Mouse (Mus musculus) CH12.LX (cell line): ENCODE data around the gene Ctdsp1. TPM values are rescaled to one million over a fixed set of nuclear protein-coding genes. Genes with fewer than 3 reads are reported as not detected.

Experiments used
- DNase-seq: peaks from one replicate; pipeline ENCODE4 v3.0.0-alpha.2; 2013; ENCODE audit errors: extremely low read depth
- H3K27ac ChIP-seq: 2 replicates; pipeline ENCODE4 v1.5.1; 2012; ENCODE audit warnings: low read depth, mild to moderate bottlenecking, control low read depth, moderate library complexity; ENCODE audit not compliant: insufficient read depth
- H3K27me3 ChIP-seq: replicated peaks from 2 replicates; pipeline ENCODE3; 2012; ENCODE audit warnings: inconsistent platforms
- H3K36me3 ChIP-seq, 2 experiments: replicated peaks in 1 of 2; 2 replicates each; pipeline versions ENCODE3 to v1.6.1; 2012; ENCODE audit warnings: inconsistent platforms in 1 of 2, low read length in 1 of 2, mild to moderate bottlenecking in 1 of 2, mixed read lengths in 1 of 2, moderate library complexity in 1 of 2; ENCODE audit not compliant: control insufficient read depth in 1 of 2, insufficient read depth in 1 of 2
- H3K4me1 ChIP-seq, 2 experiments: 2 replicates each; pipeline ENCODE4 v1.6.1; 2012; ENCODE audit warnings: inconsistent platforms in 1 of 2, moderate library complexity in 1 of 2; ENCODE audit not compliant: insufficient read depth in 2 of 2, control insufficient read depth in 1 of 2
- H3K4me2 ChIP-seq: 2 replicates; pipeline ENCODE4 v1.6.1; 2012; ENCODE audit warnings: low read depth, mild to moderate bottlenecking, control low read depth; ENCODE audit not compliant: poor library complexity, insufficient read depth, severe bottlenecking
- H3K4me3 ChIP-seq, 3 experiments: fragments of 150-350 bp in 1 of 3; sonication (generic) in 1 of 3; replicated peaks in 1 of 3; 2 replicates each; pipeline versions ENCODE3 to v1.5.1; 2011 to 2012; ENCODE audit warnings: low read depth in 2 of 3, low read length in 2 of 3, mild to moderate bottlenecking in 2 of 3, moderate library complexity in 2 of 3, control low read depth in 1 of 3, improper control_type of control experiment in 1 of 3, inconsistent platforms in 1 of 3, mixed read lengths in 1 of 3; ENCODE audit not compliant: poor library complexity in 1 of 3
- H3K79me2 ChIP-seq: replicated peaks from 2 replicates; pipeline ENCODE4 v1.6.1; 2012; ENCODE audit warnings: mild to moderate bottlenecking, moderate library complexity; ENCODE audit not compliant: control insufficient read depth, poor library complexity, insufficient read depth, severe bottlenecking; ENCODE audit errors: extremely low read depth
- H3K9ac ChIP-seq: 2 replicates; pipeline ENCODE4 v1.6.1; 2012; ENCODE audit warnings: low read depth, mild to moderate bottlenecking, control low read depth, moderate library complexity; ENCODE audit not compliant: insufficient read depth
- H3K9me3 ChIP-seq: replicated peaks from 2 replicates; pipeline ENCODE3; 2012; ENCODE audit warnings: low read length, inconsistent platforms, mixed read lengths
- CHD1 ChIP-seq: IDR thresholded peaks from 2 replicates; pipeline ENCODE4 v1.6.1; 2012; ENCODE audit warnings: low read depth, low read length, improper control_type of control experiment, inconsistent platforms
- CHD2 ChIP-seq: IDR thresholded peaks from 2 replicates; pipeline ENCODE4 v1.6.1; 2011; ENCODE audit warnings: low read length, improper control_type of control experiment
- IRF4 ChIP-seq: IDR thresholded peaks from 2 replicates; pipeline ENCODE4 v1.6.1; 2014; ENCODE audit warnings: low read depth, mild to moderate bottlenecking, inconsistent platforms, low read length, improper control_type of control experiment
- JUND ChIP-seq: conservative IDR thresholded peaks from 2 replicates; pipeline ENCODE4 v1.6.1; 2011; ENCODE audit warnings: low read depth, low read length, improper control_type of control experiment
- KAT2A ChIP-seq: IDR thresholded peaks from 2 replicates; pipeline ENCODE4 v1.6.1; 2012; ENCODE audit warnings: low read length, improper control_type of control experiment, inconsistent platforms; ENCODE audit not compliant: insufficient replicate concordance
- MAFK ChIP-seq: IDR thresholded peaks from 2 replicates; pipeline ENCODE4 v1.6.1; 2011; ENCODE audit warnings: low read length, improper control_type of control experiment; ENCODE audit not compliant: insufficient replicate concordance
- SMC3 ChIP-seq: IDR thresholded peaks from 2 replicates; pipeline ENCODE4 v1.6.1; 2011; ENCODE audit warnings: low read depth, low read length, improper control_type of control experiment
- USF2 ChIP-seq: conservative IDR thresholded peaks from 2 replicates; pipeline ENCODE4 v1.6.1; 2011; ENCODE audit warnings: low read depth, low read length, improper control_type of control experiment
- ZC3H11A ChIP-seq: IDR thresholded peaks from 2 replicates; pipeline ENCODE4 v1.6.1; 2012; ENCODE audit warnings: low read depth, mild to moderate bottlenecking, inconsistent platforms, low read length, improper control_type of control experiment
- ZNF384 ChIP-seq: IDR thresholded peaks from 2 replicates; pipeline ENCODE4 v1.6.1; 2012; ENCODE audit warnings: low read depth, low read length, improper control_type of control experiment, inconsistent platforms
- dilution Hi-C: fragments of 300-500 bp; cut with MboI; formaldehyde crosslinking; loops from 2 replicates; pipeline ENCODE4 v1.14.3; 2020; ENCODE audit warnings: low sequenced_read_pairs; ENCODE audit not compliant: extremely low pct_unique_long_range_greater_than_20kb, extremely low pct_ligation_motif_present
- in situ Hi-C: fragments of 300-500 bp; cut with MboI; formaldehyde crosslinking; loops from 3 replicates; pipeline ENCODE4 v1.14.3; 2019; ENCODE audit warnings: low sequenced_read_pairs, low pct_ligation_motif_present, low pct_unique_long_range_greater_than_20kb, mixed read lengths
- polyA plus RNA-seq: library from polyadenylated mRNA; unstranded; fragments of >175 nt; gene quantifications from 2 replicates; pipeline ENCODE4 v1.2.1, GENCODE M21; 2012; ENCODE audit warnings: low read depth; ENCODE audit not compliant: insufficient read length
- total RNA-seq, 2 experiments: library from RNA; depleted of rRNA; stranded (reverse); fragments of 300-350 nt in 1 of 2; fragments of >200 nt in 1 of 2; gene quantifications; 2 replicates each; pipeline ENCODE4 v1.2.3; 2012 to 2014

Ctdsp1 gene
- total and polyA plus RNA-seq, 3 experiments, result 14.4 to 65.8 (median 23.4) TPM

DNA sequence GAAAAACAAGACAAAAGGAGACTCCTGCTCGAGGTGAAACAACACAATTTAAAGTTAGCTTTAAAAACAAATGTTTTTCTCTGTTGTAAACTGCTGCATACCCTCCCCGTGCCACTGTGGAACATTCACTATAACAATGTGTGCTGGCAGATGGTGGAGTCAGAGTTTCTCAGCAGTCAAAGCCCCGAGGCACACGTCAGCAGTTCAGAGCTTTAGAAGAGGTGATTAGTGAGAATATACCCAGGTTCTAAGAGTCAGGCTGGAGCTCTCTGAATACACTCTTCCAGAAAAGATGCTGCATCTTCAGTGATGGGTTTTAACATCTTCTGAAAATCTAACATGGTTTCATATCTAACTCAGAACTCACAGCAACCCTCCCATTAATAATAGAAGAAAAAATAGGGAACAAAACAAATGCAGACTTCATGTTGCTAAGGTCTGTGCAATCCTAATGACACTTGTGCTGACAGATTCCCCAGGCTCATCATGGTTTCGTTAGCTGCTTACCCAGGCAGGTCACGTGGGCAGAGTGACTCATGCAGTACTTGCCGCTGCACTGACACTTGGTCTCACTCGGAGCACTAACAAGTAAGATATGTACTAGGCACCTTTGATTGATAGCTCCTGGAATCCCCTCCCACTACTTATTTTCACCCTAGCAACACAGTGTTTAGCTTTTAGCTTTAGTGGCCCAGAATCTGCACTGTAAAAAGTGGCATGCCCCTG, 46.6 kb downstream of the Ctdsp1 start (continued):
- TF ChIP-seq ZC3H11A (no peak), USF2 (peak; percentile 97), CHD1 (no peak), JUND (peak; percentile 79), IRF4 (no peak; the same call in 1 of the 2 replicates)

DNA sequence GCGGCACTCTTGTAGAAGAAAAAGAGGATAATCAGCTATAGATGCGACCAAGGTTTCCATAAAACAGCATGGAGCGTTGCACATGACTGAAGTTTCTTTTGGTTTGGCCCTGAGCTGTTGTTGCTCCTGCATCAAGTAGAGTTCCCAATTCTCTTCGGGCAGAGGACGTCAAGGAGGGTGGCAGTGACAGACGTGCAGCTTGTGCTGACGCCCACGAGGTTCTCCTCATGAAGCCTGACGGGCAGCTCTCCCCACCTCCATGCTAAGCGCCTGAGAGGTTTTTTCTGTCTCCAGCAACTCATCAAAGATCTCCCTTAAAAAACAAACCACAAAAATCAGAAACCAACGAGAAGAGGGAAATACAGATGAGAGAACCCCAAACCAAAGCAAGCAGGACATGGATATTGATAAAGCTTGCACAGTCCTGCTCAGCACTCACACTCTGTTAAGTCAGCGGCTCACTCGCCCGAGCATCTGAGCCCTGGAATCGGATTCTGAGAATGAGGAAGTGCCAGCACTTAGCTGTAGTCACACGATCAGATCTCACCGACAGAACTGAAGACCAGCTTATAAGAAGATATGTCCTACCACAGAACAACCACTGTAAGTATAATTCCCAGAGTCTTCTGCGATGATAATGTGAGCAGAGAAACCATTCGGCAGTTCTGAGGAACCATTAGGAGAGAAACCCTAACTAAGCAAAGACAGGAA, 48.0 kb downstream of the Ctdsp1 start:
- dilution Hi-C loops, result no loop called here
- H3K79me2 ChIP-seq, result no peaks in the 10 kb centered on the region; the same call in 1 of the 2 replicates
- H3K4me1 ChIP-seq, result peaks cover 8 to 48% of the 10 kb centered on the region in 2 experiments
- no peak overlapping the region for H3K4me2 ChIP-seq
- H3K27ac ChIP-seq, result no peak overlapping the region
- H3K9me3 ChIP-seq, result no peaks in the 10 kb centered on the region
- peaks cover 27 to 63% of the 10 kb centered on the region in 2 experiments for H3K36me3 ChIP-seq
- in situ Hi-C loops, result no loop called here
- no peak overlapping the region for H3K4me3 ChIP-seq
- H3K27me3 ChIP-seq, result no peaks in the 10 kb centered on the region
- no peak for TF ChIP-seq MAFK
- no peak for TF ChIP-seq SMC3
- TF ChIP-seq CHD1, result no peak
- TF ChIP-seq KAT2A, result no peak
- H3K9ac ChIP-seq, result no peak overlapping the region
- DNase-seq, result no peak

DNA sequence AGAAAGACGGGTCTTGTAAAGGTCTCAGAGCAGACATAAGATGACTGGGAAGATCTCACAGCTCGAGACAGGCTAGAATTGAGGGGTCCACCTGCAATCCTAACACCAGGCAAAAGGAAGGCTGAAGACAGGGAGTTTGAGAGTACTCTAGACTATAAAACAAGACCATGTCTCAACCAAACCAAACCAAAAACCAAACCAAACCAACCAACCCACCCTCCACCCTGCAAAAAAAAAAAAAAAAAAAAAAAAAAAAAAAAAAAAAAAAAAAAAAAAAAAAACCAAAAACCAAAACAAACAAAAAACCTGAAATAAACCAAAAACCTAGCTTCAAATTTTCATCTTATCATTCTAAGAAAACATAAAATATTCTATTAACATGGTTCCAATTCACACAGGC, 53.2 kb downstream of the Ctdsp1 start:
- no peaks in the 10 kb centered on the region for H3K9me3 ChIP-seq
- dilution Hi-C loops, result no loop called here
- H3K79me2 ChIP-seq, result no peaks in the 10 kb centered on the region; the same call in 1 of the 2 replicates
- H3K4me2 ChIP-seq, result no peak overlapping the region
- TF ChIP-seq ZNF384 (peak; percentile 80), CHD2 (no peak)
- H3K36me3 ChIP-seq, result peaks cover 39 to 76% of the 10 kb centered on the region in 2 experiments
- H3K4me1 ChIP-seq, result no peaks in the 10 kb centered on the region
- H3K9ac ChIP-seq, result no peak overlapping the region
- H3K27ac ChIP-seq, result no peak overlapping the region
- no peak for DNase-seq
- in situ Hi-C loops, result loop anchor here (10.0 kb wide), 1 partner anchor 50 kb away; the partner anchor contains the start of gene Ctdsp1
- no peak overlapping the region for H3K4me3 ChIP-seq
- H3K27me3 ChIP-seq, result no peaks in the 10 kb centered on the region

Other genes starting within 250 kb of the Ctdsp1 start
- 0.17 and 0.29 TPM in 2 replicates for gene Cxcr2, start 237.5 kb upstream of the Ctdsp1 start, total RNA-seq (2012; rRNA removed)
- not detected in 2 replicates for gene Cxcr2, start 237.5 kb upstream of the Ctdsp1 start, total RNA-seq (2014; rRNA removed)
- 0.10 TPM in 1 of 2 replicates, not detected in the other for gene Cxcr2, start 237.5 kb upstream of the Ctdsp1 start, polyA plus RNA-seq
- not detected in 2 replicates for gene Cxcr1, start 196.9 kb upstream of the Ctdsp1 start, total RNA-seq (2012; rRNA removed)
- gene Cxcr1, start 196.9 kb upstream of the Ctdsp1 start, total RNA-seq (2014; rRNA removed), result not detected in 2 replicates
- gene Cxcr1, start 196.9 kb upstream of the Ctdsp1 start, polyA plus RNA-seq, result not detected in 2 replicates
- gene Arpc2, start 155.4 kb upstream of the Ctdsp1 start, total RNA-seq (2012; rRNA removed), result 218 and 234 TPM in 2 replicates
- 455 and 462 TPM in 2 replicates for gene Arpc2, start 155.4 kb upstream of the Ctdsp1 start, total RNA-seq (2014; rRNA removed)
- gene Arpc2, start 155.4 kb upstream of the Ctdsp1 start, polyA plus RNA-seq, result 504 and 522 TPM in 2 replicates
- gene Gpbar1, start 113.0 kb upstream of the Ctdsp1 start, total RNA-seq (2012; rRNA removed), result 0.21 TPM in 1 of 2 replicates, not detected in the other
- not detected in 2 replicates for gene Gpbar1, start 113.0 kb upstream of the Ctdsp1 start, total RNA-seq (2014; rRNA removed)
- gene Gpbar1, start 113.0 kb upstream of the Ctdsp1 start, polyA plus RNA-seq, result not detected in 2 replicates
- 151 and 163 TPM in 2 replicates for gene Aamp, start 106.8 kb upstream of the Ctdsp1 start, total RNA-seq (2012; rRNA removed)
- gene Aamp, start 106.8 kb upstream of the Ctdsp1 start, total RNA-seq (2014; rRNA removed), result 103 and 108 TPM in 2 replicates
- 172 and 193 TPM in 2 replicates for gene Aamp, start 106.8 kb upstream of the Ctdsp1 start, polyA plus RNA-seq
- 117 and 154 TPM in 2 replicates for gene Pnkd, start 106.6 kb upstream of the Ctdsp1 start, total RNA-seq (2012; rRNA removed)
- gene Pnkd, start 106.6 kb upstream of the Ctdsp1 start, total RNA-seq (2014; rRNA removed), result 42.7 and 45.5 TPM in 2 replicates
- 263 and 318 TPM in 2 replicates for gene Pnkd, start 106.6 kb upstream of the Ctdsp1 start, polyA plus RNA-seq
- 30.9 and 32.4 TPM in 2 replicates for gene Tmbim1, start 85.9 kb upstream of the Ctdsp1 start, total RNA-seq (2012; rRNA removed)
- 26.6 and 28.3 TPM in 2 replicates for gene Tmbim1, start 85.9 kb upstream of the Ctdsp1 start, total RNA-seq (2014; rRNA removed)
- 31.1 and 35.1 TPM in 2 replicates for gene Tmbim1, start 85.9 kb upstream of the Ctdsp1 start, polyA plus RNA-seq
- gene Catip, start 29.4 kb upstream of the Ctdsp1 start, total RNA-seq (2012; rRNA removed), result 0.21 and 0.30 TPM in 2 replicates
- gene Catip, start 29.4 kb upstream of the Ctdsp1 start, total RNA-seq (2014; rRNA removed), result 0.11 and 0.20 TPM in 2 replicates
- 2.1 and 2.6 TPM in 2 replicates for gene Catip, start 29.4 kb upstream of the Ctdsp1 start, polyA plus RNA-seq
- gene Slc11a1, start 16.3 kb upstream of the Ctdsp1 start, total RNA-seq (2012; rRNA removed), result 21.3 and 35.7 TPM in 2 replicates
- 14.0 and 17.0 TPM in 2 replicates for gene Slc11a1, start 16.3 kb upstream of the Ctdsp1 start, total RNA-seq (2014; rRNA removed)
- 85.8 and 96.4 TPM in 2 replicates for gene Slc11a1, start 16.3 kb upstream of the Ctdsp1 start, polyA plus RNA-seq
- 0.08 TPM in 1 of 2 replicates, not detected in the other for gene Vil1, start 17.9 kb downstream of the Ctdsp1 start, total RNA-seq (2012; rRNA removed)
- not detected in 2 replicates for gene Vil1, start 17.9 kb downstream of the Ctdsp1 start, total RNA-seq (2014; rRNA removed)
- gene Vil1, start 17.9 kb downstream of the Ctdsp1 start, polyA plus RNA-seq, result 0.10 TPM in 1 of 2 replicates, not detected in the other
- 46.1 and 52.3 TPM in 2 replicates for gene Cnot9, start 114.5 kb downstream of the Ctdsp1 start, total RNA-seq (2012; rRNA removed)
- gene Cnot9, start 114.5 kb downstream of the Ctdsp1 start, total RNA-seq (2014; rRNA removed), result 80.8 and 84.5 TPM in 2 replicates
- 58.5 and 70.5 TPM in 2 replicates for gene Cnot9, start 114.5 kb downstream of the Ctdsp1 start, polyA plus RNA-seq
- gene Plcd4, start 151.4 kb downstream of the Ctdsp1 start, total RNA-seq (2012; rRNA removed), result 0.21 and 0.25 TPM in 2 replicates
- gene Plcd4, start 151.4 kb downstream of the Ctdsp1 start, total RNA-seq (2014; rRNA removed), result not detected in 2 replicates
- gene Plcd4, start 151.4 kb downstream of the Ctdsp1 start, polyA plus RNA-seq, result 0.97 and 1.1 TPM in 2 replicates
- 24.0 and 24.5 TPM in 2 replicates for gene Usp37, start 152.8 kb downstream of the Ctdsp1 start, total RNA-seq (2012; rRNA removed)
- gene Usp37, start 152.8 kb downstream of the Ctdsp1 start, total RNA-seq (2014; rRNA removed), result 24.1 and 24.6 TPM in 2 replicates
- 12.9 and 13.8 TPM in 2 replicates for gene Usp37, start 152.8 kb downstream of the Ctdsp1 start, polyA plus RNA-seq
- gene Zfp142, start 196.7 kb downstream of the Ctdsp1 start, total RNA-seq (2012; rRNA removed), result 6.0 and 7.8 TPM in 2 replicates
- gene Zfp142, start 196.7 kb downstream of the Ctdsp1 start, total RNA-seq (2014; rRNA removed), result 2.5 and 2.8 TPM in 2 replicates
- gene Zfp142, start 196.7 kb downstream of the Ctdsp1 start, polyA plus RNA-seq, result 14.1 and 15.1 TPM in 2 replicates
- 24.5 and 27.1 TPM in 2 replicates for gene Bcs1l, start 196.8 kb downstream of the Ctdsp1 start, total RNA-seq (2012; rRNA removed)
- 16.7 and 18.6 TPM in 2 replicates for gene Bcs1l, start 196.8 kb downstream of the Ctdsp1 start, total RNA-seq (2014; rRNA removed)
- 27.8 and 29.1 TPM in 2 replicates for gene Bcs1l, start 196.8 kb downstream of the Ctdsp1 start, polyA plus RNA-seq
- 32.1 and 32.9 TPM in 2 replicates for gene Rnf25, start 209.9 kb downstream of the Ctdsp1 start, total RNA-seq (2012; rRNA removed)
- gene Rnf25, start 209.9 kb downstream of the Ctdsp1 start, total RNA-seq (2014; rRNA removed), result 48.2 and 50.3 TPM in 2 replicates
- gene Rnf25, start 209.9 kb downstream of the Ctdsp1 start, polyA plus RNA-seq, result 43.4 and 47.8 TPM in 2 replicates
- gene Stk36, start 209.9 kb downstream of the Ctdsp1 start, total RNA-seq (2012; rRNA removed), result 0.81 and 1.1 TPM in 2 replicates
- 0.40 and 0.46 TPM in 2 replicates for gene Stk36, start 209.9 kb downstream of the Ctdsp1 start, total RNA-seq (2014; rRNA removed)
- 1.8 and 2.4 TPM in 2 replicates for gene Stk36, start 209.9 kb downstream of the Ctdsp1 start, polyA plus RNA-seq